Comparison of ENCODE assay signal across 8 mouse cellular contexts in the genomic region with DNA sequence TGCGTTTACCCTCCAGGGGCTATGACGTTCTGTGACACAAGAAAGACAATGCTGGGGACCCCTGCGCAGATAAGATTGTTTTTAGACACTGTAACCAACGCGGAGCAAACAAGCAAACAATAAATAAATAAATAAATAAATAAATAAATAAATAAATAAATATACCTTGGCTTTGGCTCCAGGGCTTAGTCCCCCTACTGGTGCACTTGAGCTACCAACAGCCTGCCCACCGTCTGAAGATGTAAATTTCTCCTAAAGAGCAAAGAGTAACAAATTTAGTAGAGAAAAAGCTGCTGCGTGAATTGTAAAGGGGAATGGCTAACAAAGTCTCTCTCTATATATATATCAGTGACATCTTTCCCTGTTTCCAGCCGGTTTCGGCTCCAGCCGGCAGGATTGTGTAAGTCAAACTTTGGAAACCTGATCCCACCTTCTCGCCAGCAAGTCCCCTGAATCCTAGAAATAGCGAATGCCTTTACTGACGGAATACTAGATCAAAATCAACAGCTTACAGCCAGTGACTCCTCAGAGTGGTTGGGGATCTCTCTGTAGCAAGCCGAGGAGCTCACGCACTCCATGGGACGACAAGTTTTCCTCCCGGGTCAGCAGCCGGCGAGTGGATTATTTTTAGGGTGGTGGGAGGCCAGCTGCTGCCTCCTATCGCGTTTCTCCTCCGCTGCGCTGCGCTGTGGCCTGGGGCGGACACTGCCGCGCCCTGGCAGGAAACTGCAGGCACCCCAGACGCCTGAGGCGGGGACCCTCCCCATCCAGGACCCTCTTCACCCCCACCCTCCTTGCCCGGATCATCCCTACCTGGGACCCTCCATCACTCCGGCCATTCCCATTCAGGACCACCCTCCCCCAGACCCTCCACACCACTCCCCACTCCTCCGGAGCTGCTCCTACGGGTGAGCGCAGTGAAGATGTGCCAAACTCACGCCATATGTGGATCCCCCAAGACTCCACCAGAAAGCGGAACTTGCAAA. TPM values are rescaled to one million over a fixed set of nuclear protein-coding genes. Genes with fewer than 3 reads are reported as not detected.
DNase-seq lines count a peak whose midpoint lies in the region; ATAC-seq and TF ChIP-seq lines count a peak whose summit lies in the region.

Gene Abcc9, minus strand, starts transcription at position 664 of the 986 bp plus-strand sequence.

- H3K9ac ChIP-seq in hindbrain, embryonic 14.5 days = peak within 1 kb of the TSS; percentile 38
- no peak within 1 kb of the TSS for H3K9ac ChIP-seq in liver, embryonic 16.5 days (ENCODE audit: low read depth, low read length)

- TF ChIP-seq POLR2A in brain, embryonic 14.5 days (IDR thresholded peaks at IDR 0.05; ENCODE audit: borderline replicate concordance, extremely low read depth, insufficient read depth, insufficient read length, poor library complexity, severe bottlenecking) = no peak

- no peaks in the 10 kb centered on the region for H3K27me3 ChIP-seq in hindbrain, embryonic 14.5 days (ENCODE audit: control insufficient read depth, insufficient read depth, low read length)
- peaks cover 3% of the 10 kb centered on the region; the same call in 1 of the 2 replicates for H3K27me3 ChIP-seq in liver, embryonic 16.5 days (ENCODE audit: control insufficient read depth, insufficient read depth, low read depth, low read length)

- intact Hi-C loops in gastrocnemius, postnatal 14 days (cut with DNase I; ENCODE audit: low total_unique reads) = no loop called here

- 9% methylated on average over 36 of the region's 36 CpGs for WGBS in hindbrain, embryonic 14.5 days
- 8% methylated on average over 36 of the region's 36 CpGs for WGBS in liver, embryonic 16.5 days (ENCODE audit: insufficient replicate concordance)

- peaks cover 10% of the 10 kb centered on the region; the same call in 1 of the 2 replicates for H3K4me1 ChIP-seq in hindbrain, embryonic 14.5 days (replicated peaks; ENCODE audit: control insufficient read depth, insufficient read depth, low read length)
- H3K4me1 ChIP-seq in liver, embryonic 16.5 days (ENCODE audit: control insufficient read depth, low read depth, low read length) = no peaks in the 10 kb centered on the region

- H3K4me2 ChIP-seq in hindbrain, embryonic 14.5 days (replicated peaks) = peak within 1 kb of the TSS; percentile 82
- peak within 1 kb of the TSS; percentile 62 for H3K4me2 ChIP-seq in liver, embryonic 16.5 days (ENCODE audit: low read depth, low read length)

- no peaks in the 10 kb centered on the region for H3K9me3 ChIP-seq in hindbrain, embryonic 14.5 days (ENCODE audit: control insufficient read depth, low read length)
- no peaks in the 10 kb centered on the region for H3K9me3 ChIP-seq in liver, embryonic 16.5 days (replicated peaks; ENCODE audit: control insufficient read depth, low read length)

- peak within 1 kb of the TSS; percentile 34 for H3K4me3 ChIP-seq in hindbrain, embryonic 14.5 days (replicated peaks; ENCODE audit: low read length)
- peak within 1 kb of the TSS; percentile 43 for H3K4me3 ChIP-seq in liver, embryonic 16.5 days (ENCODE audit: low read depth, low read length)

- peak; percentile 24 for DNase-seq in R1 (ENCODE audit: low read depth, low spot score)
- DNase-seq in brain, embryonic 14.5 days (ENCODE audit: low read depth) = peak; percentile 23
- peak; percentile 63 for DNase-seq in gastrocnemius, postnatal 14 days
- peak; percentile 29 for DNase-seq in hindbrain, embryonic 14.5 days (ENCODE audit: low spot score)
- DNase-seq in skeletal muscle tissue, adult 2 months (ENCODE audit: low read depth, low spot score) = peak; percentile 78
- no peak for DNase-seq in spleen, postnatal 10 days (ENCODE audit: low spot score in 2 of 2)
- no peak for DNase-seq in left cerebral cortex, adult 11 months (ENCODE audit: low spot score)

- H3K36me3 ChIP-seq in hindbrain, embryonic 14.5 days (replicated peaks; ENCODE audit: control insufficient read depth, insufficient read depth) = no peaks in the 10 kb centered on the region
- no peaks in the 10 kb centered on the region for H3K36me3 ChIP-seq in liver, embryonic 16.5 days (ENCODE audit: control insufficient read depth, insufficient read depth)

- H3K27ac ChIP-seq in hindbrain, embryonic 14.5 days = no peak within 1 kb of the TSS
- H3K27ac ChIP-seq in liver, embryonic 16.5 days (ENCODE audit: low read length) = no peak within 1 kb of the TSS

- ATAC-seq in hindbrain, embryonic 14.5 days (ENCODE audit: low FRiP score) = peak; percentile 55
- ATAC-seq in liver, embryonic 16.5 days (ENCODE audit: low read depth) = peak; percentile 24; the same call in 1 of the 2 replicates

- TF ChIP-seq CTCF in brain, embryonic 14.5 days (IDR thresholded peaks at IDR 0.05; ENCODE audit: borderline replicate concordance, extremely low read depth, insufficient read depth, insufficient read length) = peak; percentile 28; the same call in 1 of the 2 replicates

RNA-seq across cellular contexts. Expression of gene Abcc9, which starts in this region (rescaled TPM):
- 4.4 and 8.0 TPM in 2 replicates for polyA plus RNA-seq in brain, embryonic 14.5 days (2012; rRNA removed)
- total RNA-seq in gastrocnemius, postnatal 14 days (2021) = 100 to 1,000 TPM; 126 to 127 TPM
- 4.6 and 4.9 TPM in 2 replicates for polyA plus RNA-seq in hindbrain, embryonic 14.5 days (2014; fragmentation: Nextera tagmentation; extraction: Ambion mirVana)
- 1.5 and 2.1 TPM in 2 replicates for polyA plus RNA-seq in liver, embryonic 16.5 days (2015; fragmentation: Nextera tagmentation; extraction: Ambion mirVana)

Comparison
In these comparisons a context has a peak if more than half of its experiments do, and no peak if none do; other contexts are left out.
1. DNase-seq: peak in R1 (single experiment), brain, embryonic 14.5 days (single experiment), gastrocnemius, postnatal 14 days (single experiment), hindbrain, embryonic 14.5 days (single experiment) and skeletal muscle tissue, adult 2 months (single experiment); none in spleen, postnatal 10 days (0 of 2) and left cerebral cortex, adult 11 months (single experiment).